Mouse (Mus musculus) limb, embryonic 14.5 days (tissue): ENCODE measurements at regions not wholly inside any gene's neighbourhood (a gene's known extent, or its start where the extent isn't known, plus 50 kb on each side); places are given as distances from the start of the nearest gene placed in this dataset.

Experiments used
- ATAC-seq: fragments of 200-750 bp; cut with Nextera tagmentation; 2 replicates; pipeline ENCODE4 v1.8.0; 2017; ENCODE audit warnings: low read depth, moderate number of reproducible peaks, moderate TSS enrichment; ENCODE audit not compliant: low FRiP score
- DNase-seq: peaks from one replicate; pipeline ENCODE4 v3.0.0-alpha.2; 2015; ENCODE audit warnings: low spot score
- H3K27ac ChIP-seq: fragments of 300-500 bp; sonication (generic); replicated peaks from 2 replicates; pipeline ENCODE4 v1.5.1; 2014; ENCODE audit warnings: low read depth, mild to moderate bottlenecking, low read length, moderate library complexity, mixed read lengths
- H3K27me3 ChIP-seq: fragments of 300-500 bp; sonication (generic); 2 replicates; pipeline ENCODE4 v1.6.1; 2014; ENCODE audit warnings: low read length, mixed read lengths; ENCODE audit not compliant: control insufficient read depth, insufficient read depth
- H3K36me3 ChIP-seq: fragments of 300-500 bp; sonication (generic); 2 replicates; pipeline ENCODE4 v1.6.1; 2014; ENCODE audit warnings: mild to moderate bottlenecking, low read length, moderate library complexity, mixed read lengths; ENCODE audit not compliant: control insufficient read depth, insufficient read depth
- H3K4me1 ChIP-seq: fragments of 300-500 bp; sonication (generic); 2 replicates; pipeline ENCODE4 v1.6.1; 2014; ENCODE audit warnings: antibody characterized with exemption, low read length, mixed read lengths; ENCODE audit not compliant: control insufficient read depth, insufficient read depth
- H3K4me2 ChIP-seq: fragments of 300-500 bp; sonication (generic); replicated peaks from 2 replicates; pipeline ENCODE4 v1.6.1; 2014; ENCODE audit warnings: low read depth, mild to moderate bottlenecking, low read length, moderate library complexity; ENCODE audit not compliant: severe bottlenecking
- H3K4me3 ChIP-seq: fragments of 300-500 bp; sonication (generic); replicated peaks from 2 replicates; pipeline ENCODE4 v1.5.1; 2014; ENCODE audit warnings: low read length
- H3K9ac ChIP-seq: fragments of 300-500 bp; sonication (generic); 2 replicates; pipeline ENCODE4 v1.6.1; 2014; ENCODE audit warnings: mild to moderate bottlenecking, low read depth, low read length, moderate library complexity; ENCODE audit not compliant: severe bottlenecking
- H3K9me3 ChIP-seq: fragments of 300-500 bp; sonication (generic); 2 replicates; pipeline ENCODE4 v1.6.1; 2016; ENCODE audit warnings: low read length; ENCODE audit not compliant: control insufficient read depth
- POLR2A ChIP-seq: fragments of 200-500 bp; IDR thresholded peaks from 2 replicates; pipeline ENCODE4 v1.8.0; 2012; ENCODE audit warnings: inconsistent platforms, mild to moderate bottlenecking, moderate library complexity, borderline replicate concordance; ENCODE audit not compliant: insufficient read depth, insufficient read length; ENCODE audit errors: extremely low read depth
- WGBS: fragments of 180-500 bp; shearing (Covaris S2); extraction: QIAGEN DNeasy Blood & Tissue Kit; methylation state at CpG from one replicate; pipeline ENCODE4 v1.1.7; 2014; 5-methylcytosine and 5-hydroxymethylcytosine counted together

DNA sequence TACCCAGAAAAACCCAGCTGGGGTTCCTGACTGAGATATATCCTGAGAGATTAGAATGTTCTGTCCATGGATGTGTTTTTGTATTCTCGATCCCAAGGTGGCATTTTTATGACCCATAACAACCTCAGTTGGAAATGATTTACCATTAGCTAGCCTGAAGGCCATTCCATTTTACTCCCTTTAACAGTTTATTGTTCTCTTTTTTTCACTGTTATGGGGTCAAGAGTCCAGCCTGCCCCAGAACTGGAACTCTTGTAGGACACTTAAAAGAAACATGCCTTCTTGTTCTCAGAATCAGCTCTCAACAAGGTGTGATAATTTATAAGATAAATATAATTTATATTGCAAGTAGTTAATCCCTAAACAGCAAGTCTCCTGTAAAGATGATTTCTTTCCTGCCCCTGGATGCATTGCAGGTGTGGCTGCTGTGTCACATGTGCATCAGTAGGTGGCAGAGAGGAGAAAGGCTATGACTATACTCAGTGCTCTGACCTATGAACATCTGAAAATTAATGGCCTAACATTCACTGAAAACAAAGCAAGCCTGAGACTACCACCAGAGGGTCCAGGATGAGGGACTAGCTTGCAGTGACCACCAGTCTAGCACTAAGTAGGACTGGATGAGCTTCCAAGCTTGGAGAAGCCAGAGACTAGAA lies 181.6 kb upstream of the Gm527 start:
- no peak overlapping the region for H3K4me2 ChIP-seq
- DNase-seq (no peak), ATAC-seq (no peak)
- no peaks in the 10 kb centered on the region for H3K9me3 ChIP-seq
- no peak overlapping the region for H3K4me3 ChIP-seq
- no peak for TF ChIP-seq POLR2A
- no peaks in the 10 kb centered on the region for H3K36me3 ChIP-seq
- no peaks in the 10 kb centered on the region for H3K27me3 ChIP-seq
- H3K27ac ChIP-seq, result no peak overlapping the region
- no peak overlapping the region for H3K9ac ChIP-seq
- H3K4me1 ChIP-seq, result no peaks in the 10 kb centered on the region
- 33% methylated on average over 1 of the region's 1 CpGs for WGBS

DNA sequence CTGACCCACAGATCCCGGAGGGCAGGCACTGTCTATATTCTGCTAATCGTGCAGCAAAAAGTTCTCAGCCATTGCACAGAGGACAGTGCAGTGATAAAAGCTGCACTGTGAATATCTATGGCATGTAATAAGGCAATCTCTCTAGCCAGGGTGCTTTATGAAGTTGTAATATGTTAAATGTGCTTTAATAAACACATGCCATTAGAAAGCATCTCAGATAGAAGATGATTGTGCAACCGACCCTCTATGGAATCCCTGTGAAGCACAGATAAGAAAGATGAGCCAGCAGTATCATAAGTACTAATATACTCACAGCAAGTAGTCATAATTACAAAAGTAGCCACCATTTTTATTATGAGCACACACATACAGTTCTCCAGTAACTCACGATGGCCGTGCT lies 214.3 kb upstream of the Gm527 start:
- Histone ChIP-seq H3K4me1 (no peaks in the 10 kb centered on the region), H3K4me3 (no peak overlapping the region), H3K4me2 (no peak overlapping the region), H3K9ac (no peak overlapping the region), H3K27ac (no peak overlapping the region), H3K36me3 (no peaks in the 10 kb centered on the region), H3K9me3 (no peaks in the 10 kb centered on the region), H3K27me3 (no peaks in the 10 kb centered on the region)
- DNase-seq (no peak), ATAC-seq (no peak)
- WGBS, result 92% methylated on average over 5 of the region's 5 CpGs
- no peak for TF ChIP-seq POLR2A

- Histone ChIP-seq H3K27me3 (no peaks in the 10 kb centered on the region), H3K9ac (no peak overlapping the region), H3K4me2 (no peak overlapping the region), H3K27ac (no peak overlapping the region), H3K4me1 (no peaks in the 10 kb centered on the region), H3K36me3 (no peaks in the 10 kb centered on the region), H3K4me3 (no peak overlapping the region), H3K9me3 (no peaks in the 10 kb centered on the region)
- 61% methylated on average over 3 of the region's 3 CpGs for WGBS
- ATAC-seq, result no peak
- no peak for DNase-seq
- no peak for TF ChIP-seq POLR2A
Observed at GRCm38 (mm10) chr12:64701066-64701465, 216.6 kb upstream of the Gm527 start.

GRCm38 (mm10) chr12:64695343-64695742 lies 220.9 kb upstream of the Fscb start:
- WGBS, result 70% methylated on average over 1 of the region's 1 CpGs

DNA sequence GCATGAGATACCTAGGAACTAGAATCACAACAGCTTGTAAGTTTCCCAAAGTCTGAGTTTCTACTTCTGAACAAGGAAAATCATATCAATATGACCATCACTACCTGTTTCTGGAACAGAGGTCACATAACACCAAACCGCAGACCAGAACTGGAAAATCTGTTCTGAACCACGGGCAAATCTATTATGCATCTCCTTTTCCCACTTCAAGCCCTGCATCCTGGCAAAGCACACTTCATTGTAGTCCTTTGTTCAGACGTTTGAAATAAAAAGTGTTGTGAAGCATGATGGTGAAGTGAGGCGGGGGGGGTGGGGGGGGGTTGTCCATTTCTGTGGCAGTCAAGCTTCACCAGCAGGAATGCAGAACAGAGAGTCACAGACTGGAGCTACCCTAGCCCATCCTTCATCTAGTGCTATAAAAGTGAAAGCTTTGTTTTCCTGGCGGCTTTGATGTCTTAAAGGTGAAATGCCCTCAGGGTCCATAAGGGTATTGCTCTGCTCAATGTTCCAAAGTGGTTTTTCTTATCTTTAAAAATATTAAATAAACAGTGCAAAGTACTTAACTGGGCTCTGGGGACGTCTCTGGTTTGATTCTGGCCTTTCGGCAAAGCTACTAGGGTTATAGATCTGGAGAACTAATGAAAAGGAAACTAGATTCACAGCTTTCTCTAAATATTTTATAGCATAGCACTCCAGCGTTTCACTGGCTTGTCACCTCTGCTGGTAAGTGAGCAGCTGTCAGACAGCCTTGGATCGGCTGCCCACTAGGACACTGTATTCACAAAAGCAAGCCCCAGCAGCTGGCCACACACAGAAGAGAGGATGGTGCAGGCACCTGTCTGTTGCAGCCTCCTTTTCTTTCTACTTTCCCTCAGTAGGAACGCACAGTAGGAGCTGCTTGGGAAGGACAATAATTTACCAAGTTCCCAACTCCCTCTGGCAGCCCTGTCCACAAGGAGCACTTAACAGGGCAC lies 218.0 kb upstream of the Fscb start:
- Histone ChIP-seq H3K4me1 (peaks cover 4% of the 10 kb centered on the region; the same call in 1 of the 2 replicates), H3K27me3 (no peaks in the 10 kb centered on the region), H3K9me3 (no peaks in the 10 kb centered on the region), H3K36me3 (no peaks in the 10 kb centered on the region), H3K4me2 (no peak overlapping the region), H3K4me3 (no peak overlapping the region), H3K9ac (no peak overlapping the region), H3K27ac (no peak overlapping the region)
- 14% methylated on average over 10 of the region's 10 CpGs for WGBS
- DNase-seq (no peak), ATAC-seq (peak; percentile 62; the same call in 1 of the 2 replicates)
- no peak for TF ChIP-seq POLR2A

More at GRCm38 (mm10) chr12:64695343-64695742, 220.9 kb upstream of the Fscb start:
- no peak overlapping the region for H3K4me3 ChIP-seq
- no peak for DNase-seq
- H3K27ac ChIP-seq, result no peak overlapping the region
- H3K4me2 ChIP-seq, result no peak overlapping the region
- H3K27me3 ChIP-seq, result no peaks in the 10 kb centered on the region
- H3K36me3 ChIP-seq, result no peaks in the 10 kb centered on the region
- peaks cover 4% of the 10 kb centered on the region; the same call in 1 of the 2 replicates for H3K4me1 ChIP-seq
- TF ChIP-seq POLR2A, result no peak
- no peak for ATAC-seq
- H3K9me3 ChIP-seq, result no peaks in the 10 kb centered on the region
- H3K9ac ChIP-seq, result no peak overlapping the region
